Mouse (Mus musculus) heart, adult 9 months (tissue): ENCODE measurements around the gene Grin1.

ENCODE experiments used
- DNase-seq, 2 experiments: peaks; one replicate each; pipeline ENCODE4 v3.0.0; 2022; ENCODE audit warnings: low spot score in 2 of 2

The Grin1 gene

DNA sequence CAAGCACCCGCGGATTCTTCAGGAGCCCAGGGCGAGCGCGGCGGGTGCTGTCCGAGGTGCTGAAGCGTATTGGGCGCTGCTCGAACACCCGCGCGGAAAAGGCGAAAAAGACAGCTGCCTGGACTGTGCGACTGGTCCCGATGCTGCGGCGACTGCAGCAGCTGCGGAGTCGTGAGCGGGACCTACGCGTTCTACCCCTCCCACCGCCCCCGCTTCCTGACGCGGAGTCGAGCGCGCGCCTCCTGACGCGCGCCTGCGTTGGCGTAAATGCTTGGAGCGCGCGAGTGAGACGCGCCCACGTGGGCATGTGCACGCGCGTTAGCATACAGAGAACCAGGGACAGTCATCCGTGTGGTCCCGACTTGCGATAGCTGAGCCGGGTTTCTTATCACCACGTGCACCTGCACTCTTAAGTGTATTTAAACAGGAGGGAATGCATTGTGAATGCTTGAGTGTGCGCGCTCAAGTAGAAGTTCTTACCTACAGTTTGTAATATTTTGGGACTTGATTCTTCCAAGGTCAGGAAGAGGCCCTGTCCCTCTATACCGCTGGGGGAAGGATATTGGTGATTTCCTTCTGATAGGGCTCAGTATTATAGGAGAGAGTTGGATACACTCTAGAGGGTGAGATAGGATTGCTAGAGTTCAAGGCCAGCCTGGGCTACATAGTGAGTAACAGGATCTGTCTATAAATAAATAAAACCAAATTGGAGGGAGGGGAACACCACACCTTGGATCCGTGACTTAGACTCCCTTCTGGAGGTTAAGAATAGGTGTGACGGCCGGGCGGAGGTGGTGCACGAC lies at the start of gene Grin1:
Gene Grin1, minus strand, starts transcription at position 217 of the 803 bp plus-strand sequence.
- no peak for DNase-seq

GRCm38 (mm10) chr2:25365091-25365761 lies 46.2 kb upstream of the Grin1 start, which contains the start of gene Uap1l1:
TSS of gene Uap1l1 (minus strand) at chr2:25365682.
- DNase-seq = peak; percentile 83

DNA sequence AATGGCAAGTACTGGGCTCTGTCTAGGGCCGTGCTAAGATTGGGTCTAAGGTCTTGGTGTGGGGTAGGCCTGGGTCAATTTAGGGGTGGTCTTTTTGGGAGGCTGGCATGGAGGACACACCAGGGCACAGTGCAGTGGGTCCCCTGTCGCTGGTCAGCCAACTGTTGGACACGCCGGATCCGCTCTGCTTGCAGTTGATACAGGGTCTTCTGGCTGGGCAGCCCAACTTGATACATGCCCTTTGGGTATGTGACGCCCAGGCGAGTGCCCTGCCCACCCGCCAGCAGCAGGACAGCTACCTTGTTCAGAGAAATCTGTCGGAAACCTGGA lies 45.7 kb upstream of the Grin1 start:
- DNase-seq = no peak

DNA sequence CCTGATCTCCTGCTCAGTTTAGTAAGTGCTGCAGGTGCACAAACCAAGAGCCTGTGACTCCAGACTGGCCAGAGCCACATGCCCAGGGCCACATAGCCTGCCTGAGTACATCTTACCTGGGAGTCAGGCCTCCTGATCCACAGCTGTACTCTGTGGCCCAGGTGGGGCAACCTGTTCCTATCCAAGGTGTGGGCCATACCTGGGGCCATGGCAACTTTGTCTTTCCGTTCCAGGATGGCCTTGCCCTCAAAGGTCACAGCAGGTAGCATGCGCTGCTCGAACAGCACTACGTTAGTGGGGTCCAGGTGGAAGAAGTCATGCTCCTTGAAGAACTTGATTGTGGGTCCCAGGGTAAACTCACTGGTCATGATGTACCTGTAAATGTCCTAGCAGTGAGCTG lies 45.3 kb upstream of the Grin1 start:
- DNase-seq = no peak

- DNase-seq = no peak
These were observed 44.6 kb upstream of the Grin1 start for GRCm38 (mm10) chr2:25363478-25364178.

- DNase-seq = no peak
These were observed 40.9 kb upstream of the Grin1 start for GRCm38 (mm10) chr2:25359848-25360247.

DNA sequence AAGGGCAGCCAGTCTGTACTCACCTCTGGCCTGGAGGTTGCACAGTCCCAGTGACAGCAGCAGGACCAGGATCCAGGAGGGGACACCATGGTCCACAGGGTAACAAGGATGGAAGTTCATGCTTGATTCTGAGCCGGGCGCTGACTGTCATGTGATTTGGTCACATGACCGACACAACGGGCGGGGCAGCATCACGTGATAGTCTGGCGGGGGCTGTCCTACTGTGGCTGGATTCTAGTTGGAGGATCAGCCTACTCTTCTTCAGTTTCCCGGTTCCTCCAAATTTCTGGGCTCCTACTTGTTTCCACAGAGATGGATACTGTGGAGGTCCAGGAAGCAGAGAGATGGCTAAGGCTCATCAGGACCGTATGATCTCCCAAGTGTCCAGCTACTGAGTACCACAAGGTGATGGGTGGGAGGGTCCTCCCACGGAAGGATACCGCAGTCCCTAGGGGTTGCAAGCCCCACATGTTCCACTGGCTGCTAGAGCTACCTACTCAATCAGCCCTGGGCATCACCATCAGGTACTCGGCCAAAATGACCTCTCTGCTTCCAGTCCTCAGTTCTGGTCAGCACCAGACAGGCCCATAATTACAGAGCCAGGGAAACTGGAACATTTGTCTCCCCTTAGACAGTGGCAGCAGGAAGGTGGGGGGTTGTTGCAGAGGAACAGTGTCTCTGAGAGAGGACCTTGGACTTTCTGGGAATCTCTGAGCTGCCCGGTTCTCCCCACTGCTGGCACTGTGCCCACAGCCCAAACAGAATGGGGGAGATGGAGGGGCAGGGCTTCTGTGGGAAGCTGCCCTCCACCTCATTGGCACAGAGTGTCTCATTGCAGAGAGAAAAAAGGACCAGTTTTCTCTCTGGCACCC lies 37.5 kb upstream of the Grin1 start, which contains the start of gene Dpp7:
Gene Dpp7, minus strand, starts transcription at position 152 of the 872 bp plus-strand sequence.
- DNase-seq = peak; percentile 77 to 82

DNA sequence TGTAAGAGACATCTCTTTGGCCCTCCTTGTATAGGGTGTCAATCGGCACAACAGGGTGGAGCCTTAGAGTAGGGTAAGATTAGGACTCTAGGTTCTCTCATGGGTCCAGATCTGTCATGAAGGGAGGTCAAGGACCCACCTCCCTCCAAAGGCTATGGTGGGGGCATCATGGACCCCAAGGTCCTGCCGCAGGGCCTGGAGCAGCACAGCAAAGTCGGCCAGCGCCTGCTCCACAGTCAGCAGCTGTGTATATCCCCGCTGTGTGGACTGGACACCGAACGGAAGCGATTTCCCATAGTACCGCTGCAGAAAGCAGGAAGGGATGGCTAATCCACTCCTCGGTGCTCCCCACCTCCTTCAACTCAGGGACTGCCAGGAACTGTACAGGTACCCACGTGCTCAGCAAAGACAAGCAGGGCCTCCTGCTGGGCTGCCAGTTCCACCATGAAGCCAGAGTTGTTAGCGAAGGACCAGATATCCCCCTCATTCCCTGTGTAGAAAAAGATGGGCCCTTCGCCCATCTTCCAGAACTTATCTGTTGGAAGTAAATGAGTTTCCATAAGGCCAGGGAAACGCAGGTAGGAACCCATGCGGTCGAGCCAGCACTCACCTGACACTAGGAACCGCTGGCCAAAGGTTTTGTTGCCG lies 36.6 kb upstream of the Grin1 start:
- DNase-seq = no peak

DNA sequence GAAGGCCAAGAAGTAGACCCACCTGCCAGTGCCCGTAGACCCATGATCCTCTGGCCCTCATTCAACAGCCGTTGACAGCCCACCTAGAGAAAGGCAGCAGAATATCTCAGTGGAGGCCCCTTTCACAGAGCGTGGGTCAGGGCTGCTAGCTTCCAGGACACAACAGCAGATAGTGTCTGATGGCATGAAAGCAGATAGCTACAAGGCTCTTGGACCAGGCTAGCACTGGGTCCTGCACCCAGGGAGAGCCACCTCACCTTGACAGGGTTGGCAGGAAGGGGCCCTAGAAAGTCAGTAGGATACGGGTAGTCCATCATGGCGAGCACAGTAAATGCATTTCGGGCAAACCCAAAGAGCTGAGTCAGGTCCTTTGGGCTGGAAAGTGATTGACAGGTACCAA lies 35.2 kb upstream of the Grin1 start:
- no peak for DNase-seq

- DNase-seq = no peak
These were observed 31.7 kb upstream of the Grin1 start for GRCm38 (mm10) chr2:25350701-25351100.

DNA sequence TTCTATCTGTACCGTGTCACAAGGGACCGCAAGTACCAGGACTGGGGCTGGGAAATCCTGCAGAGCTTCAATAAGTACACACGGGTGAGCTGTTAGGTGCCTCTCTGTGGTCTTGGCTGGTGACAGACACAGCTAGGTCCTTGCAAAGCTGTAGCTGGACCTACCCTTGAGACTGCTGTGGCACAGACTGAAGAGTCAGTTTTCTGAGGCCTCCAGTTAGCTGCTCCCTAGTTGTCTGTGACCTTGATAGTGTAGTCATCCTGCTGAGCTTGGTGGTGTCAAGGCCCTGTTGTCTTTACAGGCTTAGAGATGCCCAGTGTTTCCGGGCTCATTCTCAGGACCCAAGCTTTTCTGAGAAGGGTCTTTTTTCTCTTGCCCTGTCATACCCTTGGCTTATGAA lies 30.5 kb upstream of the Grin1 start:
- no peak for DNase-seq

DNA sequence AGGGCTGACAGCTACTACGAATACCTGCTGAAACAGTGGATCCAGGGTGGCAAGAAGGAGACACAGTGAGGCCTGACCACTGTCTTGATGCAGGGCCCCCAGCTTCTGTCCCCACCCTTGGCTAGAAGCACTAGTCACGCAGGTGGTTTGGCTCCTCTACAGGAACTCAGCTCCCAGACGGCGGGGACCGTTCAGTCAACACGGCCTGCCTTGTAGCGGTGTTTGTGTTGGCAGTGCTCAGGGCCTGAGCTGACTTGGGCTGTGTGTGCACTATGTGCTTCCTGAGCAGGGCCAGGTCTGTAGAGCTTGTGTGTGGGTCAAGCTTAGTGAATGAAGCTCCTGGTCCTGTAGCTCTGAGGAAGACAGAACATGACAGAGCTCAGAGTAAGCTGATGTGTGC lies 29.2 kb upstream of the Grin1 start:
- DNase-seq = no peak

GRCm38 (mm10) chr2:25338303-25338702 lies 19.3 kb upstream of the Grin1 start:
- DNase-seq = no peak

GRCm38 (mm10) chr2:25333569-25333968 lies 14.6 kb upstream of the Grin1 start:
- DNase-seq = no peak

GRCm38 (mm10) chr2:25332286-25333160 lies 13.5 kb upstream of the Grin1 start, which contains the start of gene Man1b1:
TSS of gene Man1b1 (plus strand) at chr2:25332338.
- peak; percentile 99 to 100 for DNase-seq

GRCm38 (mm10) chr2:25331470-25331869 lies 12.5 kb upstream of the Grin1 start:
- DNase-seq = no peak

GRCm38 (mm10) chr2:25328440-25328839 lies 9.5 kb upstream of the Grin1 start:
- no peak for DNase-seq

DNA sequence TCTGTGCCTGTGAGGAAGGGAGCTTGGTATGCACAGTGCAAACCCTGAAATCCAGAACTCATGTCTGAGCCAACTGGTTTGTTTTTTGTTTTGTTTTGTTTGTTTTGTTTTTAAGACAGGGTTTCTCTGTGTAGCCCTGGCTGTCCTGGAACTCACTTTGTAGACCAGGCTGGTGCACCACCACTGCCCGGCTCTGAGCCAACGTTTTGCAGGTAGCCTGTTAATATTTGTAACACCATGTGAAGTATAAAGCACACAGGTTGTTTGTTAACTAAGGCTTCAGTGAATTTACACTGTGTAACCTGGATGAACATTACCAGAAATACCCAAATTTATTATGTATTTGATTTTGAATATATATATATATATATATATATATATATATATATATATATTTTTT lies 7.0 kb upstream of the Grin1 start:
- no peak for DNase-seq

DNA sequence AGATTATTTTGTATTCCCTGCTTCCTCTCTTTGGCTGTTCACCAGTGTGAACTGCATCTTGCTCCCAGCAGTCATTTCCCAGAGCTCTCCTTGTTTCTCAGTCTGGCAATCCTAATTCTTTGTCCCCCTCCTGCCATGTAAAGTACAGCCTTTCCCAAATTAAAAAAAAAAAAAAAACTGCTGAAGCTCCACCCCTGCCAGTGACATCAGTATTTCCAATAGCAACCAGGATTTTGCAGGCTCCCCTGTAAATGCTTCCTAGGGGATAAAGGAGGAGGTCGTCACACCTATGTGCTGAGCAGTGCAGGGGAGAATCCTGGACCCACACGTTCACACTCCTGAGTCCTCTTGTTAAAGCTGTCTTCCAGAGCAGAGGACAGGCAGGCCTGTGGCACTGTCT lies 1.1 kb upstream of the Grin1 start:
- no peak for DNase-seq
